Mouse (Mus musculus): ENCODE data around the gene Itgb4. TPM values are rescaled to one million over a fixed set of nuclear protein-coding genes. Genes with fewer than 3 reads are reported as not detected.

The Itgb4 gene
- total RNA-seq, 2 experiments from 2014 or later, result not detected

- ATAC-seq (replicated peaks; ENCODE audit: low FRiP score, poor library complexity, severe bottlenecking), result no peak
Measured at GRCm38 (mm10) chr11:116053510-116054229, 79.2 kb downstream of the Itgb4 start.

DNA sequence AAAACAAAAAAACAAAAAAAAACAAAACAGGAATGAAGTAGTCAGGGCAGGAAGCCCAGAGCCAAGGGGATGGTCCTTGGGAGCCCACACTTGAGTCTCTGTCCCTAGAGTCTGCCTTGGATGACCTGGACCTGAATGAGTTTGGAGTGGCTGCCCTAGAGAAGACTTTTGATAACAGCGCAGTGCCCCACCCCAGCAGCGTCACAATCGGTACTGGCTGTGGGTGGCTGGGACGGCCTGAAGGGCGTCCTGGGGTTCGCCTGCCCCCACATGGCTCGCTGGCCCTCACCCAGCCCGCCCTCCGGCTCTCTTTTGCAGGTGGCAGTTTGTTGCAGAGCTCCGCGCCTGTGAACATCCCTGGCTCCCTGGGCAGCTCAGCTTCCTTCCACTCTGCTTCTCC lies 81.4 kb downstream of the Itgb4 start:
- ATAC-seq (replicated peaks; ENCODE audit: low FRiP score, poor library complexity, severe bottlenecking), result peak; percentile 53

DNA sequence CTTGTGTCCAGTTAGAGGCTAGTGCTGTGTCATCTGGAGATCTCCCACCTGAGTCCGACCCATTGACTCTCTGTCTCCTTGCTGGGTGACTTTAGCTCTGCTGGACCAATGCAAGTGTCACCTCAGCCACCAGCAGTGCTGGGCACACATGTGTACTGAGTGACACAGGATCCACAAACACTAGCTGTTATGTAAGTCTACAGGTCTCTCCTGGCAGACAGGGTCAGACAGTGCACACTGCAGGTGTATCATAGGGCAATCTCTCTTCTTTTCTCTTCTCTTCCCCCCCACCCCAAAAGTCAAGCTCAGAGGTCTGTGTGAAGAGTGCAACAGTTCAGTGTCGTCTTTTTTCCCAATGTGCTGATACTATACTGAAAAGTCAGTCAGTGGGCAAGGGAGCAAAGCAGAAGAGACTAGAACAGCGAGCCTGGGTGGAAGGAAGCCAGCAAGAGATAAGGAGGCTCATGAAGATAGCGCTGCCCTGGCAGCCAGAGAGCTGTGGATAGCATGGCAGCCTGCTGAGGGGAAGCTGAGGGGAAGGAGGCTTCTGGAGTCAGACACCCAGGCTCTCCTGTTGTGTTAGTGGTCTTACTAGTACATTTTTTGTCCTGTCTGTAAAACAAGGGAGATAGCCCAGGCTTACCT lies 82.8 kb downstream of the Itgb4 start:
- ATAC-seq (replicated peaks; ENCODE audit: low FRiP score, poor library complexity, severe bottlenecking), result peak; percentile 59

Other genes starting within 250 kb of the Itgb4 start
- 5.6 and 8.5 TPM in 2 replicates for gene Tmem94, start 209.3 kb upstream of the Itgb4 start, total RNA-seq (2015; ENCODE audit: low replicate concordance)
- 8.7 and 13.5 TPM in 2 replicates for gene Tmem94, start 209.3 kb upstream of the Itgb4 start, total RNA-seq (2017; ENCODE audit: low replicate concordance)
- gene Caskin2, start 161.1 kb upstream of the Itgb4 start, total RNA-seq (2015; ENCODE audit: low replicate concordance), result 4.0 and 4.8 TPM in 2 replicates
- 2.0 and 3.1 TPM in 2 replicates for gene Caskin2, start 161.1 kb upstream of the Itgb4 start, total RNA-seq (2017; ENCODE audit: low replicate concordance)
- gene Tsen54, start 160.0 kb upstream of the Itgb4 start, total RNA-seq (2015; ENCODE audit: low replicate concordance), result 1.7 and 5.6 TPM in 2 replicates
- gene Tsen54, start 160.0 kb upstream of the Itgb4 start, total RNA-seq (2017; ENCODE audit: low replicate concordance), result 1.4 and 2.2 TPM in 2 replicates
- 3.3 and 5.4 TPM in 2 replicates for gene Llgl2, start 150.7 kb upstream of the Itgb4 start, total RNA-seq (2015; ENCODE audit: low replicate concordance)
- 0.34 TPM in 1 of 2 replicates, not detected in the other for gene Llgl2, start 150.7 kb upstream of the Itgb4 start, total RNA-seq (2017; ENCODE audit: low replicate concordance)
- not detected in 2 replicates for gene Myo15b, start 116.3 kb upstream of the Itgb4 start, total RNA-seq (2015; ENCODE audit: low replicate concordance)
- not detected in 2 replicates for gene Myo15b, start 116.3 kb upstream of the Itgb4 start, total RNA-seq (2017; ENCODE audit: low replicate concordance)
- 14.2 and 17.9 TPM in 2 replicates for gene Smim5, start 74.7 kb upstream of the Itgb4 start, total RNA-seq (2015; ENCODE audit: low replicate concordance)
- 17.1 and 19.2 TPM in 2 replicates for gene Smim5, start 74.7 kb upstream of the Itgb4 start, total RNA-seq (2017; ENCODE audit: low replicate concordance)
- gene Smim6, start 62.7 kb upstream of the Itgb4 start, total RNA-seq (2015; ENCODE audit: low replicate concordance), result 7.5 and 7.9 TPM in 2 replicates
- 0.26 and 1.5 TPM in 2 replicates for gene Smim6, start 62.7 kb upstream of the Itgb4 start, total RNA-seq (2017; ENCODE audit: low replicate concordance)
- 3.6 and 6.3 TPM in 2 replicates for gene Sap30bp, start 41.4 kb upstream of the Itgb4 start, total RNA-seq (2015; ENCODE audit: low replicate concordance)
- gene Sap30bp, start 41.4 kb upstream of the Itgb4 start, total RNA-seq (2017; ENCODE audit: low replicate concordance), result 75.6 and 96.5 TPM in 2 replicates
- 6.3 and 8.3 TPM in 2 replicates for gene Recql5, start 41.2 kb upstream of the Itgb4 start, total RNA-seq (2015; ENCODE audit: low replicate concordance)
- gene Recql5, start 41.2 kb upstream of the Itgb4 start, total RNA-seq (2017; ENCODE audit: low replicate concordance), result 15.3 and 31.6 TPM in 2 replicates
- 1.5 and 4.8 TPM in 2 replicates for gene Galk1, start 38.0 kb downstream of the Itgb4 start, total RNA-seq (2015; ENCODE audit: low replicate concordance)
- gene Galk1, start 38.0 kb downstream of the Itgb4 start, total RNA-seq (2017; ENCODE audit: low replicate concordance), result 3.6 and 4.5 TPM in 2 replicates
- gene H3f3b, start 53.3 kb downstream of the Itgb4 start, total RNA-seq (2015; ENCODE audit: low replicate concordance), result 366 and 401 TPM in 2 replicates
- gene H3f3b, start 53.3 kb downstream of the Itgb4 start, total RNA-seq (2017; ENCODE audit: low replicate concordance), result 384 and 542 TPM in 2 replicates
- 4.2 and 6.9 TPM in 2 replicates for gene Unk, start 55.6 kb downstream of the Itgb4 start, total RNA-seq (2015; ENCODE audit: low replicate concordance)
- 7.9 and 17.3 TPM in 2 replicates for gene Unk, start 55.6 kb downstream of the Itgb4 start, total RNA-seq (2017; ENCODE audit: low replicate concordance)
- gene Unc13d, start 103.3 kb downstream of the Itgb4 start, total RNA-seq (2015; ENCODE audit: low replicate concordance), result 4.2 and 4.8 TPM in 2 replicates
- gene Unc13d, start 103.3 kb downstream of the Itgb4 start, total RNA-seq (2017; ENCODE audit: low replicate concordance), result 4.3 and 7.0 TPM in 2 replicates
- gene Wbp2, start 112.3 kb downstream of the Itgb4 start, total RNA-seq (2015; ENCODE audit: low replicate concordance), result 105 and 125 TPM in 2 replicates
- 58.0 and 68.8 TPM in 2 replicates for gene Wbp2, start 112.3 kb downstream of the Itgb4 start, total RNA-seq (2017; ENCODE audit: low replicate concordance)
- gene Trim47, start 152.5 kb downstream of the Itgb4 start, total RNA-seq (2015; ENCODE audit: low replicate concordance), result 1.0 and 2.5 TPM in 2 replicates
- gene Trim47, start 152.5 kb downstream of the Itgb4 start, total RNA-seq (2017; ENCODE audit: low replicate concordance), result 1.3 TPM in 1 of 2 replicates, not detected in the other
- gene Trim65, start 156.4 kb downstream of the Itgb4 start, total RNA-seq (2015; ENCODE audit: low replicate concordance), result 0.38 and 2.3 TPM in 2 replicates
- gene Trim65, start 156.4 kb downstream of the Itgb4 start, total RNA-seq (2017; ENCODE audit: low replicate concordance), result 0.28 and 3.3 TPM in 2 replicates
- gene Mrpl38, start 164.2 kb downstream of the Itgb4 start, total RNA-seq (2015; ENCODE audit: low replicate concordance), result 10.0 and 19.8 TPM in 2 replicates
- 5.2 and 6.7 TPM in 2 replicates for gene Mrpl38, start 164.2 kb downstream of the Itgb4 start, total RNA-seq (2017; ENCODE audit: low replicate concordance)
- gene Fbf1, start 193.5 kb downstream of the Itgb4 start, total RNA-seq (2015; ENCODE audit: low replicate concordance), result 6.1 and 14.6 TPM in 2 replicates
- gene Fbf1, start 193.5 kb downstream of the Itgb4 start, total RNA-seq (2017; ENCODE audit: low replicate concordance), result 6.0 and 6.7 TPM in 2 replicates
- 10.4 and 14.4 TPM in 2 replicates for gene Ten1, start 224.1 kb downstream of the Itgb4 start, total RNA-seq (2015; ENCODE audit: low replicate concordance)
- 2.7 and 6.4 TPM in 2 replicates for gene Ten1, start 224.1 kb downstream of the Itgb4 start, total RNA-seq (2017; ENCODE audit: low replicate concordance)
- gene Acox1, start 224.3 kb downstream of the Itgb4 start, total RNA-seq (2015; ENCODE audit: low replicate concordance), result 8.3 and 8.6 TPM in 2 replicates
- 11.3 and 12.7 TPM in 2 replicates for gene Acox1, start 224.3 kb downstream of the Itgb4 start, total RNA-seq (2017; ENCODE audit: low replicate concordance)